11 mouse cellular contexts compared by ENCODE assay signal in genomic region chr3:70309304-70309703, GRCm38 (mm10).
DNase-seq lines count a peak whose midpoint lies in the region; ATAC-seq lines count a peak whose summit lies in the region.
"Had no signal": no experiment of that assay in that cellular context is flagged by ENCODE, and none has a peak within 500 bp of the region (broad histone marks: within the 10 kb centered on the region; RNA-seq: fewer than 3 reads in every experiment).

No protein-coding gene starts in this region.

- 0 out of 2 replicates have a peak overlapping the region, but pooled peaks have one; percentile 31 for H3K27ac ChIP-seq in forebrain, embryonic 15.5 days (replicated peaks)
- H3K27ac ChIP-seq in forebrain, embryonic 11.5 days (ENCODE audit: low read depth, low read length): no peak overlapping the region
- H3K27ac ChIP-seq: liver, embryonic 12.5 days had no signal

- H3K27me3 ChIP-seq in forebrain, embryonic 15.5 days: no peaks in the 10 kb centered on the region
- no peaks in the 10 kb centered on the region for H3K27me3 ChIP-seq in forebrain, embryonic 11.5 days (ENCODE audit: control insufficient read depth, insufficient read depth, low read length)
- H3K27me3 ChIP-seq: liver, embryonic 12.5 days had no signal

- no peak overlapping the region for H3K4me2 ChIP-seq in forebrain, embryonic 15.5 days (replicated peaks)
- H3K4me2 ChIP-seq in forebrain, embryonic 11.5 days (ENCODE audit: low read depth, low read length, severe bottlenecking): no peak overlapping the region
- H3K4me2 ChIP-seq: liver, embryonic 12.5 days had no signal

- no peaks in the 10 kb centered on the region for H3K9me3 ChIP-seq in forebrain, embryonic 15.5 days
- H3K9me3 ChIP-seq in forebrain, embryonic 11.5 days (ENCODE audit: control insufficient read depth, low read length): no peaks in the 10 kb centered on the region
- H3K9me3 ChIP-seq: liver, embryonic 12.5 days had no signal

- no peaks in the 10 kb centered on the region for H3K4me1 ChIP-seq in forebrain, embryonic 15.5 days
- H3K4me1 ChIP-seq in forebrain, embryonic 11.5 days (replicated peaks; ENCODE audit: control insufficient read depth, insufficient read depth, low read length): no peaks in the 10 kb centered on the region
- H3K4me1 ChIP-seq: liver, embryonic 12.5 days had no signal

- no peak for DNase-seq in forebrain, embryonic 11.5 days (ENCODE audit: low spot score)
- peak; percentile 28 to 44 for DNase-seq in right cerebral cortex, postnatal 10 days (ENCODE audit: low spot score in 2 of 2)
- DNase-seq in right cerebral cortex, adult 2 months (ENCODE audit: low spot score in 2 of 2): no peak
- DNase-seq in cerebellum, postnatal 36 days: peak; percentile 40 to 46
- DNase-seq in adrenal gland, postnatal 4 days (ENCODE audit: low spot score in 2 of 2): no peak
- DNase-seq in ovary, adult 18-20 months (ENCODE audit: low spot score): no peak
- DNase-seq in thymus, postnatal 14 days: no peak
- DNase-seq: adrenal gland, adult 2 months; thymus, postnatal 25 days had no signal

- H3K36me3 ChIP-seq in forebrain, embryonic 15.5 days: no peaks in the 10 kb centered on the region
- H3K36me3 ChIP-seq in forebrain, embryonic 11.5 days (ENCODE audit: control insufficient read depth, insufficient read depth, low read length): no peaks in the 10 kb centered on the region
- H3K36me3 ChIP-seq: liver, embryonic 12.5 days had no signal

- H3K9ac ChIP-seq in forebrain, embryonic 15.5 days (replicated peaks): no peak overlapping the region
- H3K9ac ChIP-seq in forebrain, embryonic 11.5 days (ENCODE audit: low read length): no peak overlapping the region
- H3K9ac ChIP-seq: liver, embryonic 12.5 days had no signal

- 76% methylated on average over 4 of the region's 4 CpGs for WGBS in forebrain, embryonic 15.5 days
- WGBS in forebrain, embryonic 11.5 days: 89% methylated on average over 4 of the region's 4 CpGs

- H3K4me3 ChIP-seq in forebrain, embryonic 15.5 days: no peak overlapping the region
- H3K4me3 ChIP-seq in forebrain, embryonic 11.5 days (ENCODE audit: low read depth, low read length): no peak overlapping the region
- H3K4me3 ChIP-seq: liver, embryonic 12.5 days had no signal

- ATAC-seq in forebrain, embryonic 15.5 days (replicated peaks): peak; percentile 72
- no peak for ATAC-seq in forebrain, embryonic 11.5 days (replicated peaks; ENCODE audit: low FRiP score)
- ATAC-seq: liver, embryonic 12.5 days had no signal

Comparison
In these comparisons a context has a peak if more than half of its experiments do, and no peak if none do; other contexts are left out.
1. DNase-seq: peak in right cerebral cortex, postnatal 10 days (2 of 2) and cerebellum, postnatal 36 days (2 of 2); none in forebrain, embryonic 11.5 days (single experiment), right cerebral cortex, adult 2 months (0 of 2), adrenal gland, postnatal 4 days (0 of 2), ovary, adult 18-20 months (single experiment) and thymus, postnatal 14 days (single experiment).